Mouse (Mus musculus) ES-Bruce4 (cell line): ENCODE measurements around the gene BC067074. TPM values are rescaled to one million over a fixed set of nuclear protein-coding genes. Genes with fewer than 3 reads are reported as not detected.

ENCODE experiments used
- H3K27ac ChIP-seq: 2 replicates; pipeline ENCODE4 v1.5.1; 2012; ENCODE audit warnings: low read length, inconsistent platforms; ENCODE audit not compliant: insufficient read depth
- H3K27me3 ChIP-seq: 2 replicates; pipeline ENCODE4 v1.6.1; 2012; ENCODE audit warnings: mild to moderate bottlenecking, low read length, inconsistent platforms; ENCODE audit not compliant: control insufficient read depth, poor library complexity, insufficient read depth, severe bottlenecking
- H3K36me3 ChIP-seq: 2 replicates; pipeline ENCODE4 v1.6.1; 2012; ENCODE audit warnings: inconsistent platforms, mild to moderate bottlenecking, low read length, moderate library complexity; ENCODE audit not compliant: control insufficient read depth, poor library complexity, insufficient read depth, severe bottlenecking
- H3K4me1 ChIP-seq: one replicate; pipeline ENCODE4 v1.8.1; 2011; ENCODE audit warnings: low read length; ENCODE audit not compliant: control insufficient read depth, insufficient read depth
- H3K4me3 ChIP-seq: 2 replicates; pipeline ENCODE4 v1.5.1; 2011; ENCODE audit warnings: low read depth, mild to moderate bottlenecking, low read length
- H3K9ac ChIP-seq: 2 replicates; pipeline ENCODE4 v1.6.1; 2012; ENCODE audit warnings: low read depth, mild to moderate bottlenecking, inconsistent platforms; ENCODE audit not compliant: poor library complexity, severe bottlenecking
- H3K9me3 ChIP-seq: replicated peaks from 2 replicates; pipeline ENCODE4 v1.6.1; 2012; ENCODE audit warnings: mild to moderate bottlenecking, low read length, inconsistent platforms; ENCODE audit not compliant: control insufficient read depth, poor library complexity, insufficient read depth, severe bottlenecking
- CTCF ChIP-seq: IDR thresholded peaks from one replicate; pipeline ENCODE4 v1.8.1; 2011; ENCODE audit warnings: low read depth, low read length
- EP300 ChIP-seq: IDR thresholded peaks from 2 replicates; pipeline ENCODE4 v1.6.1; 2011; ENCODE audit warnings: low read depth, low read length; ENCODE audit not compliant: insufficient read depth
- POLR2A ChIP-seq: IDR thresholded peaks from one replicate; pipeline ENCODE4 v1.8.1; 2011; ENCODE audit warnings: low read length; ENCODE audit not compliant: insufficient read depth
- polyA plus RNA-seq: library from polyadenylated mRNA; stranded (reverse); fragments of >200 nt; gene quantifications from 2 replicates; pipeline ENCODE4 v1.2.4, GENCODE M21; 2011; ENCODE audit warnings: low read depth; ENCODE audit not compliant: missing spikeins, insufficient read depth, insufficient read length

Gene BC067074
- polyA plus RNA-seq, 1 experiment: 12.5 TPM

DNA sequence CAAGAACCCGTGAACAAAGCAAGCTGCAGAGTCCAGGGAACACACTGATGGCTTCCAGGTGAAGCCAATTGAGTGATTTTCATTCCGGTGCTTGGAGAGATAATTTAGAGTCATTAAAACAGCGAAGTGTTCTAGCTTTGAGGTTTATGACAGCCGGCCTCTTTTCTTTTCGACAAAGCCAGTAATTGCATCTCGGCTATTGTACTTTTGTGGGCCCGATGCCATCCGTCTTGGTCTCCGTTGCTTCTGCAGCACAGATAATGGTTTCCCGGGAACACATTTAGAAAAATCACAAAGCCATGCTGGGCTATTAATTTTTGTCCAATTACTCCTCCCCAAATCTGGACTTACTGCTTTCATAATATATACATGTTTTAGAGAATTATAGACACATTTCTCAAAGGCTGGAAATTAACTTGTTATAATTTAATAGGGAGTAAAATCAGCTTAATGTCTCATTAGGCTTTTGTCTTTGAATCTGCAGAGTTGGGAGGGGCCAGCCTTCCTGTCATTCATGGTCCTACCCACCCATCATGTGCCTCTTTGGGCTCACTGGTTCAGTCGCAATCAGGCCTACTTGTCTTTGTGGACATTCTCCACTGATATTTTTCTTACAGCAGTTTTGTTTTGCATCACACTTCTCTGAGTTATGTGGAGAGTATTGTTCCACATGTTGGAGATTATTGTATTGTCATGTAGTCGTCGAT, 64.6 kb downstream of the BC067074 start:
- Histone ChIP-seq H3K27me3 (no peaks in the 10 kb centered on the region), H3K4me1 (no peaks in the 10 kb centered on the region), H3K36me3 (no peaks in the 10 kb centered on the region), H3K27ac (no peak overlapping the region), H3K9me3 (no peaks in the 10 kb centered on the region), H3K4me3 (no peak overlapping the region), H3K9ac (no peak overlapping the region)
- TF ChIP-seq EP300 (no peak), CTCF (no peak), POLR2A (no peak)

DNA sequence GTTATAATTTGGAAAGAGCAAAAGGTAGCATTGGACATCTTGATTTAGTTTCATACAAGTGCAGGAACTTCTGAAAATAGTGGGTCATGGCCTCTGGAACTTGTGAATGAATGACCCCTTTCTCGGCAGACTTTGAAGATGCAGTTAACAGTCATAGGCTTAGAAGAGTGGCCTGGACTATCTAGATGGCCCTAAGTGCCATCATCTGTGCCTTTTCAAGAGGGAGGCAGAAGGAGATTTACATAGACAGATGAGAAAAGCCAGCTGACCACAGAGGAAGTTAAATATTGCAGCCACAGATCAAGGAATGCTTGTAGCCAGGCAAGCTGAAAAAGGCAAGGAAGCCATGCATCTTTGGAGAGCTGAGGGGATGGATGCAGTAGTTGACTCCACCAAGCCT, 66.7 kb downstream of the BC067074 start:
- Histone ChIP-seq H3K27ac (no peak overlapping the region), H3K4me1 (no peaks in the 10 kb centered on the region), H3K9ac (no peak overlapping the region), H3K4me3 (no peak overlapping the region), H3K9me3 (no peaks in the 10 kb centered on the region), H3K27me3 (no peaks in the 10 kb centered on the region), H3K36me3 (no peaks in the 10 kb centered on the region)
- TF ChIP-seq EP300: no peak
- TF ChIP-seq POLR2A: no peak
- no peak for TF ChIP-seq CTCF

DNA sequence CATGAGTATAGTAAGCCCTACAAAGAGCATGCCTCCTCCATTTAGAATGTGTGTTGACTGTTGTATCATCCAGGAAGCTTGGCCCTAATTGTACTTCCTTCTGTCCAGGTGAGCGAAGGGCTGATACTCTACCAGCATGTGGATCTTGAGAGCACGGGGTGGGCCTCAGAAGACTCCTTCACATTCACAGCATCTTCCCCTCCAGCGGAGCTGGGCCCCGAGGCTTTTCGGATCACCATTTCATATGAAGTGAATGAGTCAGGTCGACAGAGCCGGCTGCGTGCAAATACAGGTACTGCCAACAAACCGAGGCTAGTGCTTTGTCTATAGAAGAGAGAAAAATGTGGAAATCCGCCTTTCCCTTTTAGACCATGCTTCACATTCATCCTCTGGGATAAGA, 73.0 kb downstream of the BC067074 start:
- H3K9me3 ChIP-seq: no peaks in the 10 kb centered on the region
- TF ChIP-seq CTCF (no peak), POLR2A (no peak), EP300 (no peak)
- no peak overlapping the region for H3K4me3 ChIP-seq
- H3K9ac ChIP-seq: no peak overlapping the region
- no peaks in the 10 kb centered on the region for H3K4me1 ChIP-seq
- H3K27ac ChIP-seq: no peak overlapping the region
- H3K27me3 ChIP-seq: no peaks in the 10 kb centered on the region
- H3K36me3 ChIP-seq: peaks cover 4% of the 10 kb centered on the region; the same call in 1 of the 2 replicates

DNA sequence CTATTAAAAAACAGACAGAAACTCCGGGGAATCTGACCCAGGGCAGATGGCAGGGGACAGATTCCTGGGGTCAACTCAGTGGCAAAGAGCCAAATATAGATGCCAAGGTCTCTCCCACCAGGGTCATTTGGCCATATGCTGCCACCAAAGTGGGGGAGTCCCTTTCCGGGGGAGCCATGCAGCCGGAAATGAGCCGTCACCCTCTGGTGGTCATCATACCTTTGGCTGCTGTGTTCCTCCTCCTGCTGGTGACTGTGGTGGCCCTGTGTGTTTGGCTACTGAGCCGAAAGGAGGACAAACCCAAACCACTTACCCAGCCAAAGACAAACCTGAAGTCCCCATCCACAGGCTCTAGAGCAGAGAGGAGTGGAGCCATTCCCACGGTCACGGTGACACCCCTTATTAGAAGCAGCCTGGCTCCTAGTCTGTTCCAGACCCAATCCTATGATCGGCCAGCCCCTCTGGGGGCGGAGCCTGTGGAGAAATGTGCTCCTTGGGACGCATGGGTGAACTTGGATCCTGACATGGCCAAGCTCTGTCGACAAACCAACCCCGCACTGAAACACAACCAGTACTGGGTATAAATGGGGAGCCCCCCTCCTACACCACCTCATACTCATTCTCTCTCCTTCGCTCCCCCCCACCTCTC, 76.1 kb downstream of the BC067074 start:
- no peak overlapping the region for H3K9ac ChIP-seq
- H3K4me1 ChIP-seq: no peaks in the 10 kb centered on the region
- no peaks in the 10 kb centered on the region for H3K9me3 ChIP-seq
- no peak overlapping the region for H3K27ac ChIP-seq
- TF ChIP-seq EP300 (no peak), POLR2A (no peak), CTCF (no peak)
- H3K27me3 ChIP-seq: no peaks in the 10 kb centered on the region
- H3K4me3 ChIP-seq: no peak overlapping the region
- H3K36me3 ChIP-seq: peaks cover 4% of the 10 kb centered on the region; the same call in 1 of the 2 replicates

DNA sequence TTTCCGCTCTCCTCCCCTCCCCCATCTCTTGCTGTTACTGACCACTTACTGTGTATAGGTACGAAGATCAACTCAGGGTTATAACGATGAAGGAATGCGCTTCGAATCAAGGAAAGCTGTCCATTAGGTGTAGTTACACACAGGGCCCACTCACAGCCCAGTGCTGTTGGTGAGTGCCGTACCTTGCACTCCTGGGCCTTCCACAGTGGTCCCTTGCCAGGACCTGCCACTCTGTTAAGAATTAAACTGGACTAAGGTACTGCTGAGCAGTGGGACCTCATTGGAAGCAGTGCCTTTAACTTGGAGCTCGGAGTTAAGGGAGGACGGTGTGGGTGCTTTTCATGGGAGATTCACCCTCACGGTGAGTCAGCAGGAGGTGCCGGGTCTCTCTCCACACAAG, 76.7 kb downstream of the BC067074 start:
- Histone ChIP-seq H3K27ac (no peak overlapping the region), H3K9me3 (no peaks in the 10 kb centered on the region), H3K4me3 (no peak overlapping the region), H3K4me1 (no peaks in the 10 kb centered on the region), H3K27me3 (no peaks in the 10 kb centered on the region), H3K9ac (no peak overlapping the region), H3K36me3 (peaks cover 4% of the 10 kb centered on the region; the same call in 1 of the 2 replicates)
- TF ChIP-seq EP300 (no peak), POLR2A (no peak), CTCF (no peak)

DNA sequence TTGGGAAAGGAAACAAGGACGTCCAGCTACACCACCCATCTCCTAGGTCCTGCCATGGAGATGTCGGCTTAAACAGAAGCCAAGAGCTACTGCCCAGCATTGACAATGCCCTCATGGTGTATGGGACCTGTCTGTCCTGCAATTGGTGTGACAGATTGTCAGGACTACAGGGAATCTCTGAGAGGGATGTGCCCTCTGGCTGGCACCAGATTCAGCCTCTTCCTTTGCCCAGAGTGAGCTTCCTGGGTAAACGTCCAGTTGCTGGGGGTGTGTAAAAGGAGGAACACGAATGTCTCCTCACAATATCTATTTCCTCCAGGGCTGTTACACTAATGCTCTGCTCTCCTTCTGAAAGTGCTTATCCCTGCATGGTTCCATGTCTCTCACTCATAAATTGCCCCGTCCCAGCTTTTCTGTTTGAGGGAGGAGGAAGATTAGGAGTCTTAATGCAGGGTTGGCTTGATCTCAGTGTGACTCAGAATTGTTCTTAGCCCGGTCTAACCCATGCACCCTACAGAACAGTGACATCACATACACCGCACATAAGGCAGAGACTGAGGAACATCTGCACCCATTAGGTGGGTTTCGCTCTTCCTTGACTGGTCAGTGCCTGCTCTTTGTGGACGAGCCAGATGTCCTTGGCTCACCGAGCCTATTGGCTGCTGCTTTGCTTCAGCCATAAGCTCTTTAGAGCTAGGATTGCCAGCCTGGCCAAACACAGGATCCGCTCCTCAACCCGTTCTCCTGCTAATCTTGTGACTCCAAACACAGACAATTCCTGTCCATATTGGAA, 80.5 kb downstream of the BC067074 start:
- no peak overlapping the region for H3K27ac ChIP-seq
- no peaks in the 10 kb centered on the region for H3K36me3 ChIP-seq
- H3K27me3 ChIP-seq: no peaks in the 10 kb centered on the region
- H3K9me3 ChIP-seq: no peaks in the 10 kb centered on the region
- H3K4me1 ChIP-seq: no peaks in the 10 kb centered on the region
- no peak overlapping the region for H3K4me3 ChIP-seq
- TF ChIP-seq EP300: no peak
- no peak for TF ChIP-seq CTCF
- TF ChIP-seq POLR2A: no peak
- H3K9ac ChIP-seq: no peak overlapping the region
